Mouse (Mus musculus): ENCODE measurements at regions not wholly inside any gene's neighbourhood (a gene's known extent, or its start where the extent isn't known, plus 50 kb on each side); places are given as distances from the start of the nearest gene placed in this dataset.
A peak's percentile ranks its signal among the peaks of the same experiment; 100 is the strongest.

DNA sequence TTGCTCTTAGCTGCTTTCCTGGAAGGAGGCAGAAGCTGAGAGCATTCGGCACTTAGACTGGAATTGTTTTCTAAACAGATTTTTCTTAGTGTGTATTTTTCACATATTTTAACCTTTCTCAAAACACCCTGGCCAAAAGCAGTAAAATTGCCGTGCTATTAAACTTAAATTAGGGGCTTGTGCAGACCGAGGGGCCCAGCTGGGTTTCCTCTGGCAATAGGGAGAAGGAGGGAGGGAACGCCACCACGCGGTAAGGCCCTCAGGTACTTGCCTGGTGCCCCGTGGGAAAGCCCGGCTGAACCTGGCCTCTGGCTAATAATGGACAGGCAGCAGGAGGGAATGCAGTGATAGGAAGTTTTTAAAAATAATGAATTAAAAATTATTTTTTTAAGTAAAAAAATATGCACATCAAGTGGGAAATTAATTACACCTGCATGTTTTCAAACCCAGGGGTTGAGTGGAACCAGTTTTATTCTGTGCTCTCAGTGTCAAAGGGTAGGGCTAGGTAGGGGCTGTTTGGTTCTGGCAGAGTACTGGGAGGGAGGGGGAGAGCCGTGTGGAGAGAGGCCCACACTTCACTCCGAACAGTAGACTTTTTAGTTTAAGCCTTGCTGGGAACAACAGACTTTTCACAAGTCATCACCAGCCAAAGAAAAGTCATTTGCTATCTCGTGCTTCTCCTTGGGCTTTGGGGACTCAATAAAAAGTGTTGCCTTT is 543.8 kb downstream of the Ccdc171 start:
- no peak for ATAC-seq (replicated peaks in 1 of 2; ENCODE audit: insufficient read depth in 1 of 2, low FRiP score in 2 of 2, low TSS enrichment in 1 of 2, low read depth in 1 of 2, poor library complexity in 2 of 2, severe bottlenecking in 2 of 2)

DNA sequence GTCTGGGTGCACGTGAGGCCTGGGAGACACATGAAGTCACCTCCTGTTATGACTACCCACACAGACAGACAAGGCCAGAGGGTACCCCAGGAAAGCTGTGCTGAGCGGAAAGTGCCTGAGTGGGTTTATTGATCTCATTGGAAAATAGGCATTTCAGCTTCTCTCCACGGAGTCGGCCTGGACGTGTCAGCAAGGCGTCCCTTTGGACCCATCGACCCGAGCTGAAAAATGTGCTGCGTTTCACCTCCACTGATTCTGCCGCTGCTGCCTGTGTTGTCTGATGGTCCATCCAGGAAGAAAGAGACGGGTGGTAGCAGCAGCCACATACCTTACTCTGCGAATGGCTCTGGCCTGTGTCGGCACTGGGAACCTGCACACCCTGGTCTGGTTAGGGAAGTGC is 544.3 kb downstream of the Ccdc171 start:
- ATAC-seq (replicated peaks in 1 of 2; ENCODE audit: insufficient read depth in 1 of 2, low FRiP score in 2 of 2, low TSS enrichment in 1 of 2, low read depth in 1 of 2, poor library complexity in 2 of 2, severe bottlenecking in 2 of 2): no peak

DNA sequence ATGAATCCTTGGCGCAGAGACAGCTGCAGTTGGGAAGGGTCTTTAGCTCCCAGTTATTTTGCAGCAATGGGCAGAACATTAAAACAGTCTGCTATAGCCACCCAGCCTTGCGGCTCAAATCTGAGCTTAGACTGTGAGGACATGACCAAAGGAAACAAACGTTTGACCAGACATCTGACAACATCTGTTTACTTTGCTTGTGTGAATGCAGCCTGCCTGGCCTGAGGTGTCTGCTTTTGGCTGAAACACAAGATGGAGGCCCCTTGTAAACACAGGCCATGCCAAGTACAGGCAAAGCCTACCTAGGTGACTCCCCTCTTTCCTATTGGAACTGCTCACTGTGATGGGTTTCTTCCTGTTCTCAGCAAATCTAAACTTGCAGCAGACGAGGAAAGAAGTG is 544.7 kb downstream of the Ccdc171 start:
- no peak for ATAC-seq (replicated peaks in 1 of 2; ENCODE audit: insufficient read depth in 1 of 2, low FRiP score in 2 of 2, low TSS enrichment in 1 of 2, low read depth in 1 of 2, poor library complexity in 2 of 2, severe bottlenecking in 2 of 2)

DNA sequence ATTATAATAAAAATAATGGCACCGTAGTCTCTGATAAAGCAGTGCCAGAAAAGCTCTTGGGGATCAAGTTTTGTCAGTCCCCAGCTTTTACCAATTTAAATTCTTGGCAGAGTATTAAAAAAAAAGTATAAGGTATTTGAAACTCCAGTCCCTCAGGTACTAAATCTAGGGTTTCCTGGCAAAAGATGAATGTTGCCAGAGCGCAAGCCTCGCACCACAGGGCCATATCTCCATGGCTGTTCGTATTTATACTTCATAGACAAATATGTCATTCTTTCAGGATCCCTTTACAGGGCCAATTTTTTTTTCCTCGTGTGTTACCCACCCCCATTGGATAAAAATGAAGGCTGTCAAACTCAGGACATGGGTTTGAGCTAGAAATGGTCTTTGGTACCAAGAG is 546.8 kb downstream of the Ccdc171 start:
- ATAC-seq (replicated peaks in 1 of 2; ENCODE audit: insufficient read depth in 1 of 2, low FRiP score in 2 of 2, low TSS enrichment in 1 of 2, low read depth in 1 of 2, poor library complexity in 2 of 2, severe bottlenecking in 2 of 2): no peak

DNA sequence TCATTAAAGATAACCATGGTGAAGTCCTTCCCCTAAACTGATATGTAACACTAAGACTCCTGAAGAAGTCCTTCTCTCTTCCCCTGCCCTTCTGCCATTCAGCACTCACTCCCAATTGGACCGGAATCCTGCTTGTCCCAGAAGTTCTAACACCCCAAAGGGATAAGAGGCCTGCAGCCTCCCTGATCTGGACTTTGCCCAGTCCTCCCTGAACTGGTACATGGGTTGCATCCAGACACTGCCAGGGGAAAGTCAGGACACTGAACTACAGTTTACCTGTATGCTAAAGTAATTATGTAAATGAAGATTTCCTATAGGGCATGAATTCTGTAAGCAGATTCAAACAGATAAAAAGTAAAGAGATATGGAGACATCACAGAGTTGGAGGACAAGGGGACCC is 551.2 kb downstream of the Ccdc171 start:
- no peak for ATAC-seq (replicated peaks in 1 of 2; ENCODE audit: insufficient read depth in 1 of 2, low FRiP score in 2 of 2, low TSS enrichment in 1 of 2, low read depth in 1 of 2, poor library complexity in 2 of 2, severe bottlenecking in 2 of 2)

DNA sequence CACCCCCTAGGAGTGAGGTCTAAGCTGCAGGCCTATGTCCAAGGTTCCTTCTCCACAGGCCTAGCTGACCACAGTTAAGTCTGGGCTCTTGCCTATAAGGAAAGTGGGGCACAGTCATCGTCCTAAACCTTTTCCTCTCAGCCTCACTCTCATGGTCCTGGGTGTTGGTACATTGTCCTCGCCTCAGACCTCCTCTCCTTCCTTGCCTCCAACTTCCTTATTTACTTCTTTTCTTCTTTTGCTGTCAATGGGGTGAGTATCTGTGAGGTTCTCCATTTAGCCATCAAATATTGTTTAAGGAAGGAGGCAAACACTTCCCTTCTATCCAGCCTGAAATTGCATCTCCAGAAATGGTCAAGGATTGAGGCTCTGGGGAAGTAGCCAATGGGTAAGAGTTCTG is 554.2 kb downstream of the Ccdc171 start:
- ATAC-seq (replicated peaks in 1 of 2; ENCODE audit: insufficient read depth in 1 of 2, low FRiP score in 2 of 2, low TSS enrichment in 1 of 2, low read depth in 1 of 2, poor library complexity in 2 of 2, severe bottlenecking in 2 of 2): 0 out of 4 replicates have a peak, but pooled peaks of 1 of the 2 experiments have one; percentile 29

DNA sequence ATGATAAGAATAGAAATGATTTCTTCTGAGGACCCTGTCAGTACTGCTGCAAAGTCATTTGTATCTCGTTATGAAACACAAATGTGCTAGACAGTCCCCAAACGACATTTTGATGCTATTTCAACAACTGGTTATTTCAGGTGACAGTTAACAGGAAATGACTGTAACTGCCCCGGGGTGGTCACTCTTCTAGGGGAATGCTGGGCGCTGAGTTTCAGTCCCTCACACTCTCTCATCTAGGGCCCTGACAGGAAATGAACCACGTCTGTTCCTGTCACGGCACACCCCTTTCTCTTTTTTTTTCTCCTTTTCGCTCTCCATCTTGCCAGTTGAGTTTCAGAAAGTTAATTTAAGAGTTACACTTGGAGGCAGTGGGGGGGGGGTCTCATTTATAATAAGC is 556.2 kb downstream of the Ccdc171 start:
- no peak for ATAC-seq (replicated peaks in 1 of 2; ENCODE audit: insufficient read depth in 1 of 2, low FRiP score in 2 of 2, low TSS enrichment in 1 of 2, low read depth in 1 of 2, poor library complexity in 2 of 2, severe bottlenecking in 2 of 2)

DNA sequence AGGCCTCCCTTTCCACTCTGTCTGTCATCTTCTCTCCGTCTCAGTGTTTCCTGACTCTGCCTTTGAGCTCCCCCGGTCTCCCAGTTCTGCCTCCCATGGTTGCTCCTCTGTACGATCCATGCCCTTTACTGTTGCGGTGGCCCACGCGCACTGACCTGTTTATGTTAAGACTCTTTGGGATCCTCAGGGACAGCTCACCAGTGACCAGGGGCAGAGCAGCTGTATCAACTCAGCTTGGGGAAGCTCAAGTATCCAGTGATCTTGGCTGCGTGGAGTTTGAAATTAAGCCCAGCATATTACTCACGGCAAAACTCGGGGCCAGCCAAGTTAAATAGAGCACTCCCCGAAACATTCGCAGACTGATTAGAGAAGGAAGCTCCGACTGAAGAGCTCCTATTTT is 562.8 kb downstream of the Ccdc171 start:
- no peak for ATAC-seq (replicated peaks in 1 of 2; ENCODE audit: insufficient read depth in 1 of 2, low FRiP score in 2 of 2, low TSS enrichment in 1 of 2, low read depth in 1 of 2, poor library complexity in 2 of 2, severe bottlenecking in 2 of 2)

DNA sequence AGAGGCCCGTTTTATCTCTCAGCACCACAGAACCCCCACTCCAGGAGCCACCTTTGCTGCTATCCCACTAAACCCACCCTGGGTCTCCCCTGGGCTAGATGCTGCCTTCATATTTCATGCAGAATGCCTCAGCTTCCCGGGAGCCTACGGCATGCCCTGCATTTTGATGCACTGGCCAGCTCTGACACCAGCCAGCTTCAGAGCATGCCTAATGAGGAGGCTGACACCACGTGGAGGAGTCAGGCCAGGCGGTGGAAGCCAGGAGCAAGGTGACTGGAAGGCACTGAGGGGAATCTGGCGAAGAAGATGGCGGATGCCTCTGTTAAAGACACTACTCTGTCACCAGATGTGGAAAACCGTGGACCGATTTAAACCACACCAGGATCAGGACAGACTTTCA is 567.2 kb downstream of the Ccdc171 start:
- no peak for ATAC-seq (replicated peaks in 1 of 2; ENCODE audit: insufficient read depth in 1 of 2, low FRiP score in 2 of 2, low TSS enrichment in 1 of 2, low read depth in 1 of 2, poor library complexity in 2 of 2, severe bottlenecking in 2 of 2)

DNA sequence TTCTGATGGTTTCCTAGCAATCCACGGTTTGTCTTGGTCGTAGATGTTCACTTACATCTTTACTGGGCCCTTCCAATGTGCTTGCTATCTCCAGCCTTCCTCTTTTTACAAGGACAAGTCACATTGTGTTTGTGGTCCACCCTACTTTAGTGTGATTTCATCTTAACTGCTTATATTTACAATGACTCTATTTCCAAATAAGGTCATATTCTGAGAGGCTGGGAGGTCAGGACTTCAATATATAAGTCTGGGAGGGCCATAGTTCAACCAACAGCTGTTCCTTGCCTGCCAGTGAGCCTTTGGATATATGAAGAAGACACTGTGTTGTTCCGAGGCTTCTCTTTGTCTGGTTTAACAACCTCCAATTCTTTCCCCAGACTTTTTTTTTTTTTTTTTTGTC is 569.9 kb downstream of the Ccdc171 start:
- ATAC-seq (replicated peaks in 1 of 2; ENCODE audit: insufficient read depth in 1 of 2, low FRiP score in 2 of 2, low TSS enrichment in 1 of 2, low read depth in 1 of 2, poor library complexity in 2 of 2, severe bottlenecking in 2 of 2): no peak

DNA sequence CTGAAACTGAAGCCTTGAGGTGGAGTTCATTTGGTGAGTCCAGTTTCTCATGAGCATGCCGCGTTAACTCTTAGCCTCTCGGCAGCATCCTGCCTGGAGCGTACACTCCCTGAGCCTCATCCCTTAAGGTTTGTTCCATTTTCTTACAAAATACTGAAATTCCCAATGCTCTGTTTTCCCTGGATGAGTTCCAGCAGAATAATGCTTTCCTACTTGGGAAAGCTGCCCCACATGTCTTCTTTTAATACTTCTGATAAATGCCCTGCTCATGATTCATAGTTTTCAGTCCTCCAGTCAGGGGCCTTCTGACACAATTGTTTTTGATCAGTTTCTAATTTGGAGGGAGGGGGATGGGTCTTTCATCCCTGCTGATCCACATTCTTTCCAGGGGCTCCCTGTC is 570.7 kb downstream of the Ccdc171 start:
- ATAC-seq (replicated peaks in 1 of 2; ENCODE audit: insufficient read depth in 1 of 2, low FRiP score in 2 of 2, low TSS enrichment in 1 of 2, low read depth in 1 of 2, poor library complexity in 2 of 2, severe bottlenecking in 2 of 2): no peak

DNA sequence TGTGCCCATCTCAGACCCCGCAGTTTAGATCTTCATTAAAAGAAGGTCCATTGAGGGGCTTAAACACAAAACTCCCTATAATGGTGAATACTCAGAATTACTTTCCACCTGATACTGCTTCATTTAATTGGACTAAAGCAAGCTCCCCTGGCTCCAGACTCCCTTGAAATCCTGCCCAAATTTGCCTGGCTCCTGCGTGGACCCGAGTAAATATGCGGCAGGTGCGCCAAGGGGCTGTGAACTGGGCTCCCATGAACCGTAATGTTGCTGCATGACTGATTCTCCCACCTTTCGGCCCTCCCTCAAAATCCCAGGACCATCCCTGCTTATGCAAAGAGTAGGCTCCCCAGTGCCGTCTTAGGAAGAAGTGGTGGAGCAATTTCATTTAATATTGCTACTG is 573.7 kb downstream of the Ccdc171 start:
- ATAC-seq (replicated peaks in 1 of 2; ENCODE audit: insufficient read depth in 1 of 2, low FRiP score in 2 of 2, low TSS enrichment in 1 of 2, low read depth in 1 of 2, poor library complexity in 2 of 2, severe bottlenecking in 2 of 2): no peak

DNA sequence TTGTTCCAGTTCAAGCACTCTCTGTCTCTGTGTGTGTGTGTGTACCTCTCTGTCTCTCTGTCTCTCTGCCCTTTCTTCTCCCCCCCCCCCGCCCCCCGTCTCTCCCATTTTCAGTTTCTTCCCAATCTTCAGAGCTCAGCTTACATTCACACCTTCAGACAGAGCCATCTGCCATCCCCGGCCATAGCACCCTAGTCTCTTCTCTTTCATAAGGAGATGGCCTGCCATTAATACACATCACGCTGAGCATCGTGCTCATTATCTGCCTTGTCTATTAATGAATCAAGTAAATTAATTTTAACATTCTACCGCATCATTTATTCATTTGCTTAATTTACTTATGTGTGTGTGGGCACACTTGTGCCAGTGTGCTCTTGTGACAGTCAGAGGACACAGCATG is 573.2 kb downstream of the Bnc2 start:
- ATAC-seq (replicated peaks in 1 of 2; ENCODE audit: insufficient read depth in 1 of 2, low FRiP score in 2 of 2, low TSS enrichment in 1 of 2, low read depth in 1 of 2, poor library complexity in 2 of 2, severe bottlenecking in 2 of 2): no peak

DNA sequence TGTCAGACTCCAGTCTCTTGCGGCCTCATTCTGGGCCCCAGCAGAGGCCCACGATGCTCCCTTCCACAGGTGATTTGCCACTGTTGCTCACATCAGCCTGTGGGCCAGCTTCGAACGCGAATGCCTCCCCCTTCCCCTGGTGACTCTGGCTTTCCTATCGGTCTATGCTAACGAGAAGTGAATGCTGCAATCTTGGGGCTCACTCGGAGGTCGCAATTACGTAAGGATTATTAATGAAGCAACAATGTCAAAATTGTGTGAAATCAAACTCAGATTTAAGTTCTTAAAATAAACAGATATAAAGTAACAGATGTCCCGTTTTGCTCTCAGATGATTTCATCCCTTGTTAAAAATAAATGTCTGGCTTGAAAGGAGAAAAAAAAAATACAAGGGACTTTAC is 572.3 kb downstream of the Bnc2 start:
- no peak for ATAC-seq (replicated peaks in 1 of 2; ENCODE audit: insufficient read depth in 1 of 2, low FRiP score in 2 of 2, low TSS enrichment in 1 of 2, low read depth in 1 of 2, poor library complexity in 2 of 2, severe bottlenecking in 2 of 2)

DNA sequence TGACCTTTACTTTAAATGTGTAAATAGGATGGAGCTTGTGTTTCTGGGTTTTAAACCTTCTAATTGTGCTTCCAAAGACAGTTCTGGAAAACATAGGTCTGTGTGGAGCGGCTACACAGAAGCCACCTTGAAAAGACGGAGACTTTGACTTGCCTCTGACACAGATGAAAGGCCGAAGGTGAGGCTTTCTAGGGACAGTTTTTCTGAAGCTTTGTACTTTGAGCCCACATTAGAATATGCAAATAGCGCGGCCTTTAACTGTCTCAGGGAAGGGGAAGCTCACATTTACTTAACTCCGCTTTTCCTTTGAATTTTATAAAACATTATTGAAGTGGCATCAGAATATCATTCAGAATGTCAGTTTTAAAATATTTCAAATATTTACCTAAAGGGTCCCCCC is 566.5 kb downstream of the Bnc2 start:
- no peak for ATAC-seq (replicated peaks in 1 of 2; ENCODE audit: insufficient read depth in 1 of 2, low FRiP score in 2 of 2, low TSS enrichment in 1 of 2, low read depth in 1 of 2, poor library complexity in 2 of 2, severe bottlenecking in 2 of 2)

DNA sequence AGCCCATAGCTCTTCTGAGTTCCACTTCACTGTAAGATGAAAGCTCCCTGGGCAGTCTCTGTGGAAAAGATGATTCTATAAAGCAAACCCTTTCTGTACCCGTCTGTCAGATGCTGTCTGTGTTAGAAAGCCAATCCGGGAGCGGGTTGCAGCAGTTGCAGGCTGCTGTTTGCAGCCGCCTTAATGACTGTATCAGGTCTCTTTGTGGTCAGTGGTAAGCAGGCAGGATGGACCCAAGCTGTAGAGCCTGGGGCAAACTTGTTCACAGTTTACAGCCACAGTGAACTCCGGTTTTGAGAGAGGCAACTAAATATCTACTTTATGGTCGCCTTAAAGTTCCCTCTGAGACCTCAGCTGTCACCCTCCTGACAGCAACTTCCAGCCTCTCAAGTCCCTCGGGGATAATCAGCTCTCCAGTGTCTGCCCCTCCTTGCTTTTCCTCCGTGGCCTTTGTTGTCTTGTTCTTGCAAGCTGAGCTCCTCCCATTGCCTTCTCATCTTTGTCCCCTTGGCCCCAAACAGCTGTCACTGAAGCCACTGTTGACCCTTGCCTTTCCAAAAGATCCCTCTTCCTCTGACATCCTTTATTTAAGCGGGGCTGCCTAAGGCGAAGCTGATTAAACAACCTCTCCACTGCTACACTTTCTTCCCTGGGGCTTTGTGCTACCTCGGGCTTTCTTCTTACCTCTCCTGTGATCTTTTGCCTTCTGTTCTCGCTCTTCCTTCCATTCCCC is 565.1 kb downstream of the Bnc2 start:
- ATAC-seq (replicated peaks in 1 of 2; ENCODE audit: insufficient read depth in 1 of 2, low FRiP score in 2 of 2, low TSS enrichment in 1 of 2, low read depth in 1 of 2, poor library complexity in 2 of 2, severe bottlenecking in 2 of 2): no peak

DNA sequence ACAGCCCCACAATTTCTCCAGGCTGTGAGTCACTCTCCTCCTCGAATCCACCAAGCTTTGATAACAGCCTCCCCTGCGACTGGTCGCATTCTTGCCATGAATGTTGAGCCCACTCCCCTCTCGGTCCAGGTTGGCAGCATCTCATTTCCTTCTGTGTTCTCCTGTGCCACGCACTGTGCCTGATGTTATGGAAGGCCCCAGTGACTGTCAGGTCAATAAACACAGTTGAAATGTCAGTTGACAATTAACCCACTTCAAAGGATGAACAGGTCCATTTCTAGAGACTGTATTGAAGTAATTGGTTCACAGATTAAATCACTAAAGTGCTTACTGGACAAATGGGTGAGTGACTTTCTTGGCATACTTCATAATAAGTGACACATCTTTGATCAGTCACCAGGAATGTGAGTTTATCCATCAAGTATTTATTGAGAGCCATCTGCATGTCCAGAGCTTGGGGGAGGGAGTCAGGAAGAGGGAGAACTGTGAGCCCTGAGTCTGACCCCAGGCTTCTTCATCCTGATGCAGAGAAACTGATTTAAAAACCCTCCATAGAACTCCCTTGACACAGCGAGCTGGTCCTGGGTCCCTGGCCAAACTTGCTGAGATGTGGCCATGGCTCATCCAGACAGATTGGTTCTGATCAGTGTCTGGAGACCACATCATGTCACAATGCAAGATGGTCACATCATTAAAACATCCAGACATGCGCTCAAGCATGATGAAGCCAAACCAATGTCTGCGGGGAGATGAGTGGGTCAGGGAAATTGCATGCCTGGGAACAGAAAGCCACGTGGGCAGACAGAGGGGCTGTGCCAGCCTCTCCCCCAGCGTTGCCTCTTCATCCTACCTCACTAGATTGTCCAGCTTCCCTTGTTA is 560.7 kb downstream of the Bnc2 start:
- ATAC-seq (replicated peaks in 1 of 2; ENCODE audit: insufficient read depth in 1 of 2, low FRiP score in 2 of 2, low TSS enrichment in 1 of 2, low read depth in 1 of 2, poor library complexity in 2 of 2, severe bottlenecking in 2 of 2): no peak

DNA sequence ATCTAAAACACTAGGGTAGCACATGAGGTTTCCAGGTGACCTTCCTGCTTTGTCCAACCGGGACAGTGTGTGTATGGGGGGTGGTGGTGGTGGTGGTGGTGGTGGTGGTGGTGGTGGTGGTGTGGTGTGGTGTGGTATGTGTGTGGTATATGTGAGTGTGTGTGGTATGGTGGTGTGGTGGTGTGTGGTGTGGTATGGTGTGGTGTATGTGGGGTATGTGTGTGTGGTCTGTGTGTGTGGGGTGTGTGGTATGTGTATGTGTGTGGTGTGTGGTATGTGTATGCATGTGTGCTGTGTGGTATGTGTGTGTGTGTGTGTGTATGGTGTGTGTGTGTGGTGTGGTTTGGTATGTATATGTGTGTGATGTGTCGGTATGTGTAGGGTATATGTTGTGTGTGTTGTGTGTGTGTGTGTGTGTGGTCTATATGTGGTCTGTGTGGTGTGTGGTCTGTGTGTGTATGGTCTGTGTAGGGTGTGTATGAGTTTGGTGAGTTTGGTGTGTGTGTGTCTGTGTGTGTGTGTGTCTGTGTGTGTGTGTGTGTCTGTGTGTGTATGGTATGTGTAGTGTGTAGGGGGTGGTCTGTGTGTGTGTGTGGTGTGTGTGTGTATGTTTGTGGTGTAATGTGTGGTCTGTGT is 556.7 kb downstream of the Bnc2 start:
- ATAC-seq (replicated peaks in 1 of 2; ENCODE audit: insufficient read depth in 1 of 2, low FRiP score in 2 of 2, low TSS enrichment in 1 of 2, low read depth in 1 of 2, poor library complexity in 2 of 2, severe bottlenecking in 2 of 2): no peak

Data from hematopoietic stem cell, adult 5-6 weeks (primary cell).